Mouse (Mus musculus) forebrain, embryonic 13.5 days (tissue): ENCODE data around the gene Pnpla2. TPM values are rescaled to one million over a fixed set of nuclear protein-coding genes. Genes with fewer than 3 reads are reported as not detected.

Experiments
- ATAC-seq: fragments of 200-750 bp; cut with Nextera tagmentation; 2 replicates; pipeline ENCODE4 v1.8.0; 2017
- H3K27ac ChIP-seq: fragments of 300-500 bp; sonication (generic); 2 replicates; pipeline ENCODE4 v1.5.1; 2015; ENCODE audit warnings: inconsistent platforms, mild to moderate bottlenecking, moderate library complexity
- H3K27me3 ChIP-seq: fragments of 300-500 bp; sonication (generic); 2 replicates; pipeline ENCODE4 v1.6.1; 2015; ENCODE audit warnings: mild to moderate bottlenecking, inconsistent platforms
- H3K36me3 ChIP-seq: fragments of 300-500 bp; sonication (generic); 2 replicates; pipeline ENCODE4 v1.6.1; 2015; ENCODE audit warnings: mild to moderate bottlenecking, inconsistent platforms; ENCODE audit not compliant: poor library complexity, severe bottlenecking
- H3K4me1 ChIP-seq: fragments of 300-500 bp; sonication (generic); 2 replicates; pipeline ENCODE4 v1.6.1; 2015; ENCODE audit warnings: inconsistent platforms
- H3K4me2 ChIP-seq: fragments of 300-500 bp; sonication (generic); 2 replicates; pipeline ENCODE4 v1.6.1; 2015; ENCODE audit warnings: inconsistent platforms, mild to moderate bottlenecking, moderate library complexity
- H3K4me3 ChIP-seq: fragments of 300-500 bp; sonication (generic); 2 replicates; pipeline ENCODE4 v1.5.1; 2015; ENCODE audit warnings: mild to moderate bottlenecking, inconsistent platforms
- H3K9ac ChIP-seq: fragments of 300-500 bp; sonication (generic); 2 replicates; pipeline ENCODE4 v1.6.1; 2015; ENCODE audit warnings: mild to moderate bottlenecking, inconsistent platforms
- H3K9me3 ChIP-seq: fragments of 300-500 bp; sonication (generic); replicated peaks from 2 replicates; pipeline ENCODE4 v1.6.1; 2016; ENCODE audit warnings: inconsistent platforms
- WGBS: fragments of 180-500 bp; shearing (Covaris S2); methylation state at CpG from one replicate; pipeline ENCODE4 v1.1.7; 2015; 5-methylcytosine and 5-hydroxymethylcytosine counted together
- polyA plus RNA-seq: library from polyadenylated mRNA; unstranded; fragments of >200 nt; fragmentation: Nextera tagmentation; extraction: Ambion mirVana; gene quantifications from 2 replicates; pipeline ENCODE4 v1.2.1, GENCODE M21; 2015

Gene Pnpla2
- polyA plus RNA-seq, 1 experiment from 2014 or later, result 19.5 TPM

- H3K9ac ChIP-seq, result no peak overlapping the region
- no peaks in the 10 kb centered on the region for H3K9me3 ChIP-seq
- peaks cover 3% of the 10 kb centered on the region; the same call in 1 of the 2 replicates for H3K27me3 ChIP-seq
- ATAC-seq, result no peak
- H3K4me3 ChIP-seq, result no peak overlapping the region
- no peaks in the 10 kb centered on the region for H3K4me1 ChIP-seq
- 88% methylated on average over 9 of the region's 9 CpGs for WGBS
- no peak overlapping the region for H3K4me2 ChIP-seq
- H3K36me3 ChIP-seq, result no peaks in the 10 kb centered on the region
- H3K27ac ChIP-seq, result no peak overlapping the region
These were observed 34.8 kb upstream of the Pnpla2 start for GRCm38 (mm10) chr7:141420030-141420702.

DNA sequence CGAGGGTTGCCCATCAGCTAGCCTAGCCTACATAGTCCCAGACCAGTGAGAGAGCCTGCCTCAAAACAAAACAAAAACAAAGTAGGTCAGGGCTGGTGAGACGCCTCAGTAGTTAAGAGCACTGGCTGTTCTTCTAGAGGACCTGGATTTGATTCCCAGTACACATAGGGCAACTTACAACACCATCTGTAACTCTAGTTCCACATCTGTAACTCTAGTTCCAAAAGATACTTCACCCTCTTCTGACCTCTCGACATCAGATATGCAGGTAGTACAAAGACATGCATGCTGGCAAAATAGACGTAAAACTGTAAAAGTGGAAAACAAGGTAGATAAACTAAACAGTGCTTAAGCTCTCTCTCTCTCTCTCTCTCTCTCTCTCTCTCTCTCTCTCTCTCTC lies 31.2 kb upstream of the Pnpla2 start:
- H3K27ac ChIP-seq, result no peak overlapping the region
- peaks cover 16% of the 10 kb centered on the region for H3K36me3 ChIP-seq
- no peak overlapping the region for H3K9ac ChIP-seq
- H3K4me2 ChIP-seq, result no peak overlapping the region
- peaks cover 7% of the 10 kb centered on the region for H3K4me1 ChIP-seq
- no peak overlapping the region for H3K4me3 ChIP-seq
- ATAC-seq, result no peak
- H3K9me3 ChIP-seq, result no peaks in the 10 kb centered on the region
- WGBS, result 81% methylated on average over 4 of the region's 4 CpGs
- H3K27me3 ChIP-seq, result no peaks in the 10 kb centered on the region

DNA sequence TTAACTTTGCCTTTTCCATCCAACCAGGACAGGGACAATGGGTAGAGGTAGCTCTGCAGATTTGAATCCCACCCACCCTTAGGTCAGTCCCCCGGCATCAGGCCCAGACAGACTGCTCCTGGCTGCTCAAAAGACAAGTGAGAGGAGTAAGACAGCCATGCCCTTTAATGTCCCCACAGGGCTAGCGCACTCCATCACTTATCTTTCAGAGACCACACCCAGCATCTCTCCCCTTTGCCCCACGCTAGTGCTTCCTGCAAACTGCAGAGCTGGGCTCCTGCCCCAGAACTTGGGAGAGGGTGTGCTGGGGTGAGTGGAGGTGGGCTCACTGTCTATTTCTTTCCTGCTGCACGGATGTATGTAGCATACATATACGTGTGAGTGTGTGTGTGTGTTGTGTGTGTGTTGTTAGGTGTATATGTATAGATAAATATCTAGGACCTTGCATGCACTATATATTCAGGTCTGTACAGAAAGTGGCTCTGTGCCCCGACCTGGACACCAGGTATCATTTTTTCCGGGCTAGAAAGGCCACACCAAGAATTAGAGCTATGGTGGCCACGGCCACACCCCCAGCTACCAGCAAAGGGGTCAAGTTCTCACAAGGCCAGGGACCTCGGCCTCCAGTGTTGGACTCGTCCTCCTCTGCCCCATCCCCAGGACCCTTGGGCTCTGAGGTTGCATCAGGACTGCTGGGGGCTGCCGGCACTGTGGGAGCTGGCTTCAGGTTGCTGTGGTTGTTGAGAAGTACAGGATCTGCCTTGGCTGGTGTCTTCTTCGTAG lies 27.9 kb upstream of the Pnpla2 start:
- Histone ChIP-seq H3K9me3 (no peaks in the 10 kb centered on the region), H3K9ac (no peak overlapping the region), H3K27ac (no peak overlapping the region), H3K4me2 (no peak overlapping the region), H3K4me3 (no peak overlapping the region), H3K27me3 (no peaks in the 10 kb centered on the region), H3K4me1 (peaks cover 23% of the 10 kb centered on the region), H3K36me3 (peaks cover 37% of the 10 kb centered on the region)
- ATAC-seq, result no peak
- 90% methylated on average over 12 of the region's 12 CpGs for WGBS

DNA sequence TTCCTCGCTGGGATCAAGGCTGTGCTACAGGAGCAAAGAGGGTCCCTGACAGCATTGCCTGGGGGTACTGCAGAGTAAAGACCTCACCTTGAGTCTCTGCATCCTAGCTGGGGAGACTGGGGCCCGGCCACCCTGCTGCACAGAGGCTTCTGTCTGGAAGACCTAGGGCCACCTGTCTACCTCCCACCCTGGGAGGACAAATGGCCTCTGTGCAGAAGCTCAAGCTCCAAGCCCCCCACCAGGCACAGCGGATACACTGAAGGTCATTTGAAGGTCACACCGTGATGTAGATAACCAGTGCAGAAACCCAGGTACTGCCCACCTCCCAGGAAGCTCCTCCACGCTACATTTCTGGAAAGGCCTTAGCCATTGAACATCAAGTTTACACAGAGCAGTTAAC lies 26.3 kb upstream of the Pnpla2 start:
- peaks cover 34% of the 10 kb centered on the region for H3K4me1 ChIP-seq
- no peaks in the 10 kb centered on the region for H3K27me3 ChIP-seq
- 54% methylated on average over 5 of the region's 5 CpGs for WGBS
- peaks cover 53% of the 10 kb centered on the region for H3K36me3 ChIP-seq
- H3K4me3 ChIP-seq, result peak overlapping the region; percentile 52
- H3K9ac ChIP-seq, result peak overlapping the region; percentile 79
- H3K27ac ChIP-seq, result peak overlapping the region; percentile 62
- ATAC-seq, result peak; percentile 0; the same call in 1 of the 2 replicates
- peak overlapping the region; percentile 91 for H3K4me2 ChIP-seq
- no peaks in the 10 kb centered on the region for H3K9me3 ChIP-seq

DNA sequence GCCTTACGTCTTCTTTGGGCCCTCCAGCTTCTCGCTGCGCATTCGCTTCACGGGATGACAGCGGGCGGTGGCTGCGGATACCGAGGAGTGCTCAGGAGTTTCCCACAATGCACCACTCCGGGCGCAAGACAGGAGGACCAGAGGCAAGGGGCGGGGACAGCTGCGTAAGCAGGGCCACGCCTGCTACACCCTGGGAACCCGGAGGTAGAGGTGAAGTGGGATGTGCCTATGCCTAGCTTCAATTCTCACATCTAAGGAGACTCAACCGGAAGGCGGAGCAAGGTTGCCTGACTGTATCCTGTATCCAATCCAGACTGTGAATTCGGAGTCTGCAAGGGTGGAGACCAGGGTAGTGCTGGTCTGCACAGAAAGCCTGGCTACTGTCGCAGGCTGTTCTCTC lies 25.7 kb upstream of the Pnpla2 start, which contains the start of gene Cend1:
Cend1 (minus strand) TSS at position 182 of the 400 bp plus-strand sequence.
- peaks cover 55% of the 10 kb centered on the region for H3K36me3 ChIP-seq
- peaks cover 40% of the 10 kb centered on the region for H3K4me1 ChIP-seq
- H3K4me3 ChIP-seq, result peak within 1 kb of the TSS; percentile 52
- no peaks in the 10 kb centered on the region for H3K9me3 ChIP-seq
- no peaks in the 10 kb centered on the region for H3K27me3 ChIP-seq
- peak within 1 kb of the TSS; percentile 79 for H3K9ac ChIP-seq
- under 1% methylated on average over 19 of the region's 19 CpGs for WGBS
- H3K27ac ChIP-seq, result peak within 1 kb of the TSS; percentile 62
- ATAC-seq, result peak; percentile 87
- peak within 1 kb of the TSS; percentile 91 for H3K4me2 ChIP-seq

- Histone ChIP-seq H3K4me2 (peak overlapping the region; percentile 91), H3K36me3 (peaks cover 55% of the 10 kb centered on the region), H3K4me3 (peak overlapping the region; percentile 52; the same call in 1 of the 2 replicates), H3K27ac (peak overlapping the region; percentile 62; the same call in 1 of the 2 replicates), H3K4me1 (peaks cover 47% of the 10 kb centered on the region), H3K9ac (no peak overlapping the region; the same call in 1 of the 2 replicates), H3K9me3 (no peaks in the 10 kb centered on the region), H3K27me3 (no peaks in the 10 kb centered on the region)
- 69% methylated on average over 9 of the region's 9 CpGs for WGBS
- peak; percentile 7 for ATAC-seq
These were observed 25.0 kb upstream of the Pnpla2 start for GRCm38 (mm10) chr7:141429840-141430584.

DNA sequence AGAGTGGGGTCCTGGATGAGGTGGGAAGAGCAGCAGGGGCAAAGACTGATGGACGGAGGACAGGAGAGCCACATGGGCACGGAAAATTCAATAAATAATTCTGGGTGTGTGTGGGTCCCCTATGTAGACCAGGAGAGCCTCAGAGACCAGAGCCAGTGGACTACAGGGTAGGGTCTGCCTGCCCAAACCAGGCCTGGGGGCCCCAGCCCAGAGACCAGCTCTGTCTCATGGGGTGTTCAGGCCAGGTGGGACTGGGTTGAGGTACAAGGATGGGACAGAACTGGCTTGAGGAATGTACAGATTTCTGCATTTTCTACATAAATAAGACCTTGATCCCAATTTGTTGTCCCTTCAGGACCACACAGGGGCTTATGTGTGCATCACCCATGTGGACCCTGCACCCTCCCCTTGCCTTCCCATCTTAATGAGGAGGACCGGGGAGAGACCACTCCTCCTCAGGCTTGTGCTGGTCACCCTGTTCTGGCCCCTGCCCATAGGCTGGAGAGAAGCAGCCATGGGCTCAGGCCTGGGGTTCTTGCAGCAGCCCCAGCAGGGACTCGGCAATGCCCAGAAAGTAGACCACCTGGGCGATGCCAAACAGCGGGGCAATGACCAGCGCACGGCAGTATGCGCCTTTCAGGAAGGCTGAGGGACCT lies 24.3 kb upstream of the Pnpla2 start:
- Histone ChIP-seq H3K4me2 (no peak overlapping the region), H3K9me3 (no peaks in the 10 kb centered on the region), H3K9ac (no peak overlapping the region; the same call in 1 of the 2 replicates), H3K4me1 (peaks cover 53% of the 10 kb centered on the region), H3K36me3 (peaks cover 55% of the 10 kb centered on the region), H3K27ac (no peak overlapping the region), H3K27me3 (no peaks in the 10 kb centered on the region), H3K4me3 (no peak overlapping the region)
- 96% methylated on average over 9 of the region's 9 CpGs for WGBS
- no peak for ATAC-seq

GRCm38 (mm10) chr7:141431434-141432185 lies 23.4 kb upstream of the Pnpla2 start:
- WGBS, result 94% methylated on average over 19 of the region's 19 CpGs
- peaks cover 49% of the 10 kb centered on the region for H3K36me3 ChIP-seq

DNA sequence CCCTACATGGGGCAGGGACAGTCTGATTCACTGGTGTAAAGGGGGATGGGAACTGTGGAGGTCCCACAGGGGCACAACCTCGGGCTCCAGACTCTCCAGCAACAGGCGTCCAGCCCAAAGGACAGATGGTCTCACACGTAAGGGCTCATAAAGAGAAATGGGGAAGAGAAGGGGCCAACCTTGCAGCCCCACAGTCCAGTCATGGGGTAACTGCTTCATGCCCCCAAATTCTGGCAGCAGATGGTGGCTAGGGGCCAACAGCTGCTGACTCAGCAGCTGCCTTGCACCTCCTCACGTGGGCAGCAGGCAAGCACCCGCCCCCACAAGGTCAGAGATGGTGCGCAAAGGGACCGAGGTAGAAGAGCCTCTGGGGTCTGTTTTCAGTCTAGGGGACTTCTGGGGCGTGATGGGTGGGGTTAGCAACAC lies 22.8 kb upstream of the Pnpla2 start:
- 91% methylated on average over 8 of the region's 8 CpGs for WGBS

More at GRCm38 (mm10) chr7:141431434-141432185, 23.4 kb upstream of the Pnpla2 start:
- 0 out of 2 replicates have a peak overlapping the region, but pooled peaks have one; percentile 0 for H3K9ac ChIP-seq
- H3K4me1 ChIP-seq, result peaks cover 62% of the 10 kb centered on the region
- H3K27me3 ChIP-seq, result no peaks in the 10 kb centered on the region
- no peak overlapping the region for H3K4me3 ChIP-seq
- no peaks in the 10 kb centered on the region for H3K9me3 ChIP-seq
- ATAC-seq, result no peak
- no peak overlapping the region for H3K4me2 ChIP-seq
- no peak overlapping the region for H3K27ac ChIP-seq

DNA sequence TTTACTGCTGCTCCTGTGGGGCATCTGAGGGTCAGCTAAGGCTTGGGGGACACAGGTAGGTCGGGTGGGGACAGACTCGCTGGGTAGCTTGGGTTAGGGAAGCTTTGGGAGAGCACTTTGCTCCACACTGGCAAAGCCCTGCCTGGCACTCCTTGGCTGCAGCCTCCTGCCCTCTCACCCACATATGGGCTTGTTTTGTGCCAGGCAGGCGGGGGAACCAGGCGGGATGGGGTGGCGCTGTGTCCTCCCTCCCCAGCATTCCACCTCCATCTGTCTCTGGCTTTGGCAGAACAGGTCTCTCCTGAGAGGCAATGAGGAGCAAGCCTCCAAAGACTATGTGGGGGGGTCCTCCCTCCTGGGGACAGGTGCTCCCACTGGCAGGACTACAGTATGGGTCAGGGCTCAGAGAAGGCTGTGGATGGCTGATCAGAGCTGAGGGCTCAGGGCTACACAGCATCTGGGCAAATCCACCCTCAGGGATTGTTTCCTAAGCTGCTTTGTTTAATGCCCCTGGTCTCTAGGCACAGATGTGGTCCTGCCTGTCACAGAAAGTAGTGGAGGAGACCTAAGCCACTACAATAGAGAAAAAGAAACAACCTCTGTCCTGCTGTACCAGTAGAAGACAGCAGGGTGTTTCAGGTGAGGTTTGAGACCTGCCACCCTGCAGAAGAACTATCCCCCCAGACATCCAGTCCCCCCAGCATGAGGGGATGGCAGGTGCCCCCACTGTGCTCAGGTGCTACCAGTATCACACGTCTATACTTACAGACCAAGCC lies 22.1 kb upstream of the Pnpla2 start:
- peaks cover 73% of the 10 kb centered on the region for H3K4me1 ChIP-seq
- H3K27me3 ChIP-seq, result no peaks in the 10 kb centered on the region
- peak overlapping the region; percentile 94 for H3K4me2 ChIP-seq
- H3K9ac ChIP-seq, result peak overlapping the region; percentile 82
- H3K27ac ChIP-seq, result no peak overlapping the region
- H3K4me3 ChIP-seq, result 0 out of 2 replicates have a peak overlapping the region, but pooled peaks have one; percentile 4
- no peak for ATAC-seq
- 82% methylated on average over 6 of the region's 6 CpGs for WGBS
- H3K9me3 ChIP-seq, result no peaks in the 10 kb centered on the region
- H3K36me3 ChIP-seq, result peaks cover 38% of the 10 kb centered on the region

More for the DNA sequence above, 22.8 kb upstream of the Pnpla2 start:
- Histone ChIP-seq H3K9me3 (no peaks in the 10 kb centered on the region), H3K4me3 (no peak overlapping the region), H3K9ac (no peak overlapping the region), H3K4me1 (peaks cover 68% of the 10 kb centered on the region), H3K36me3 (peaks cover 43% of the 10 kb centered on the region), H3K27me3 (no peaks in the 10 kb centered on the region), H3K27ac (no peak overlapping the region), H3K4me2 (no peak overlapping the region)
- no peak for ATAC-seq
